Mouse (Mus musculus): ENCODE data around the gene Gm14401.
"Not testable (repeated sequence)": the region's sequence is repeated elsewhere in the genome, so short reads cannot be mapped to it uniquely, and the experiment has no call there.

Gene Gm14401

DNA sequence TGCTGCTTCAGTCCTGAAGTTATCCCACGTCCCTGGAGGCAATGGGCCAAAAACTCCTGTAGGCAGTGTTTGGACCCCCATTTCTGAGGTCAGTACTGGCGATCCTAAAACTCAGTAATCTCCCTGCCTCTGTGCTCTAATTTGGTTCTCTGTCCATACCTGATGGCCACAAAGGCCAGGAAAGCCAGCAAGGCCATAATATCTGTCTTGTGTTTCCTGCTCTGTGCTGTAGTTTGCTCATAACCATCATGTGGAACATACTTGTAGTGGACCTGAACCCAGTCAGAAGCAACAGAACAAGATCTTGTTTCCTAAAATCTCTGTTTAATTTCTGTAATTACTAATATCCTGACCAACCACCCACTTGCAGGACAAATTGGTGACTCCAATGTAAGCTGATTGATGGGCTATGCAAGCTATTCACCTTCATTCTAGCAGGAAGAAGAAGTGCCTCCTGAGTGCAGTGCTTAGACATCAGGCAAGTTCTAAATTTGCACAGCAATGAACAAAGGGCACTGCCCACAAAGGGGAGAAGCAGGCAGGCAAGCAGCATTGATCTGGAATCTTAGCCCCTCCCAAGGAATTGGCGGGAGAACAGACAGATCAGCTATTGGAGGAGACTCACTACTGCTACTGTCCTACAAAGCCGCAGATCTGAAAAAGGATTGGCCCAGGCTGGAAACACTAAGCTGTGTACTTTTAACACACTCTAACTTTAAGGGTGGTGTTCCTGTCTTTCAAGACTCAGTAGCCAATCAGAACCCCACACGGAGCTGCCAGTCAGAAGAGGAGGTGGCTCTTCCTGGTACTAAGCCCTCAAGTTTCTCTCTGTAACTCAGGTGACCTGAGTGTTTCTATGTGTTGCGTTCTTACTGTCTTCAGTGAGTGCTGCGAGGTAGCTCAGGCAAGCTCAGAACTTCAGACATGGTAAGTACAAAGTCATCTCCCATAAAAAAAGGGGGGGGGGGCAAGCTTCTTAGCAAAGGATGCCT, at the start of gene Gm14401:
TSS of gene Gm14401 (plus strand) at position 889 of the 992 bp plus-strand sequence.
- not testable (repeated sequence) for DNase-seq (ENCODE audit: low read depth, low spot score)

DNA sequence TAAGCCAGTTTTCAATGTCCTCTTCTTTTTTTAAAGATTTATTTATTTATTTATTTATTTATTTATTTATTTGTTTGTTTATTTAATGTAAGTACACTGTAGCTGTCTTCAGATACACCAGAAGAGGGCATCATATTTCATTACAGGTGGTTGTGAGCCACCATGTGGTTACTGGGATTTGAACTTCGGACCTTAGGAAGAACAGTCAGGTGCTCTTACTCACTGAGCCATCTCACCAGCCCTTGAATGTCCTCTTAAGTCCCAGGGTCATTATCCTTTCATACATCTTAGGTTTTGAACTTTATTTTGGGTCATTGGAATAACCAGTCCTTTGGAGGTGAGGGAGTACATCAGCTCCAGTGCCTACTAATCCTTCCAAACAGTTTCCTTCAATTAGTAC, 1.3 kb upstream of the Gm14401 start:
- DNase-seq (ENCODE audit: low read depth, low spot score), result not testable (repeated sequence)

DNA sequence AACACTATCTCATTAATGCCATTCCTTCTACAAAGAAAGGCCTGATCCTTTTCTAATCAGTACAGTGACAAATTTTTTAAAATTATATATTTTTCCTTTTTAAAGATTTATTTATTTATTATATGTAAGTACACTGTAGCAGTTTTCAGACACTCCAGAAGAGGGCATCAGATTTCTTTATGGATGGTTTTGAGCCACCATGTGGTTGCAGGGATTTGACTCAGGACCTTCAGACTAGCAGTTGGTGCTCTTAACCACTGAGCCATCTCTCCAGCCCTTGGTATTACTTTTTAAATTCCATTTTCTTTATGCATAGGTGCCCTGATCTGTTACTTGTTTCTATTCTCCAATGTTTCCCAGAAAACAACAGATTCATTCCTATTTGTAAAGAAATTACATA, 895 bp downstream of the Gm14401 start:
- DNase-seq (ENCODE audit: low read depth, low spot score), result not testable (repeated sequence)

DNA sequence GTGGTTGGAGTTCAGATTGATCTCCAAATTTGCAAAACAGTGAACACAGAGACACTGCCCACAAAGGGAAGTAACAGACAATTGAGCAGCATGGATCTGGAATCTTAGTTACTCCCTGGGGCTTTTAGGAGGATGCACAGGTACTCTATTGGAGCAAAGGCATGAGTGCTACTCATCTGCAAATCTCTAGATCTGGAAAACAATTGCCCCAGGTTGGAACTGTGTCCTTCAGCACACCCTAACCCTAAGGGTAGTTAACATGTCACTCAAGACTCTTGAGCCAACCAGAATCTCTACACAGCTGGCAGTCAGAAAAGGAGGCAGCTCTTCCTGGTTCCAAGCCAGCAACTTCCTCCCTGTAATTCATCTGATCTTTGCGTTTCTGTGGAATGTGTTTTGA, 5.7 kb downstream of the Gm14401 start:
- DNase-seq (ENCODE audit: low read depth, low spot score), result not testable (repeated sequence)

DNA sequence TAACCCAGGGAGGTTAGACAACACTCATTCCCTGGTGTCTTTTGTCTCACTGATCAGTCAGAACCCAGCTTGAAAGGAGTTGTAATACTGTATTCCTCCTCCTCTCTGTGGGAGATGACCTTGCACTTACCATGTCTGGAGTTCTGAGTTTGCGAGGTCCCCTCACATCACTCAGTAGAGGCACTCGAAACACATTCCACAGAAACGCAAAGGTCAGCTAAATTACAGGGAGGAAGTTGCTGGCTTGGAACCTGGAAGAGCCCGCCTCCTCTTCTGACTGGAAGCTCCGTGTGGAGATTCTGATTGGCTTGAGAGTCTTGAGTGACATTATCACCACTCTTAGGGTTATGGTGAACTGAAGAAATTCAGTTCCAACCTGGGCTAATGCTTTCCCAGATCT, 35.0 kb downstream of the Gm14401 start:
- not testable (repeated sequence) for DNase-seq (ENCODE audit: low read depth, low spot score)

DNA sequence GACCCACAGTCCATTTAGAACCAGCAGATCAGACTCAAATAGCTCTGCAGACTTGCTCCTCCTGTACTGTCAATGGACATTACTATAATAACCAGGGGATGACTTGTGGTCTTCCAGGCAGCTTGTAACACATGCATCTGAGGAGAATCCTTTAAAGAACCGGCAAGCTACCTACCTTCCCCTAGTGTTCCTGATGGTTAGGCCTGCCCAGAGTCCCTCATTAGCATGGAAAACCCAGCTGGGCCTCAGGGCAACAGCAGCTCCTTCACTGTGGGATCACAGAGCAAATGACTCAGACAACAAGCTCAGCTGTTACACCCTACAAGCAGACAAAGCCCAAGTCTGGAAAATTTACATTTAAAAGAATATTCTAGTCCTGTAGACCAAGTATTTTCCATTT, 55.0 kb downstream of the Gm14401 start:
- DNase-seq (ENCODE audit: low read depth, low spot score), result not testable (repeated sequence)
